Mouse (Mus musculus) neural tube, embryonic 11.5 days (tissue): Measurements from ENCODE around the gene Mapt. TPM values are rescaled to one million over a fixed set of nuclear protein-coding genes. Genes with fewer than 3 reads are reported as not detected.
"Not testable (repeated sequence)": the region's sequence is repeated elsewhere in the genome, so short reads cannot be mapped to it uniquely, and the experiment has no call there.

Experiments
- ATAC-seq: fragments of 200-750 bp; cut with Nextera tagmentation; 2 replicates; pipeline ENCODE4 v1.8.0; 2017; ENCODE audit warnings: moderate number of reproducible peaks, mild to moderate bottlenecking, moderate TSS enrichment, moderate library complexity; ENCODE audit not compliant: insufficient read depth, low FRiP score, low TSS enrichment
- DNase-seq: peaks from one replicate; pipeline ENCODE4 v3.0.0-alpha.2; 2015; ENCODE audit warnings: low spot score
- H3K27ac ChIP-seq: fragments of 300-500 bp; sonication (generic); 2 replicates; pipeline ENCODE4 v1.5.1; 2014; ENCODE audit warnings: low read depth, mild to moderate bottlenecking, low read length
- H3K27me3 ChIP-seq: fragments of 300-500 bp; sonication (generic); 2 replicates; pipeline ENCODE4 v1.6.1; 2014; ENCODE audit warnings: mild to moderate bottlenecking, low read length, mixed read lengths; ENCODE audit not compliant: control insufficient read depth, insufficient read depth
- H3K36me3 ChIP-seq: fragments of 300-500 bp; sonication (generic); 2 replicates; pipeline ENCODE4 v1.6.1; 2014; ENCODE audit warnings: mild to moderate bottlenecking, low read length, moderate library complexity, mixed read lengths; ENCODE audit not compliant: control insufficient read depth, insufficient read depth
- H3K4me1 ChIP-seq: fragments of 300-500 bp; sonication (generic); 2 replicates; pipeline ENCODE4 v1.6.1; 2014; ENCODE audit warnings: low read length, mixed read lengths; ENCODE audit not compliant: control insufficient read depth, insufficient read depth
- H3K4me2 ChIP-seq: fragments of 300-500 bp; sonication (generic); 2 replicates; pipeline ENCODE4 v1.6.1; 2014; ENCODE audit warnings: low read depth, mild to moderate bottlenecking, moderate library complexity
- H3K4me3 ChIP-seq: fragments of 300-500 bp; sonication (generic); 2 replicates; pipeline ENCODE4 v1.5.1; 2014; ENCODE audit warnings: low read depth, low read length
- H3K9ac ChIP-seq: fragments of 300-500 bp; sonication (generic); 2 replicates; pipeline ENCODE4 v1.6.1; 2014; ENCODE audit warnings: mild to moderate bottlenecking, low read length
- H3K9me3 ChIP-seq: fragments of 300-500 bp; sonication (generic); 2 replicates; pipeline ENCODE4 v1.6.1; 2016; ENCODE audit warnings: low read length; ENCODE audit not compliant: control insufficient read depth
- WGBS: fragments of 180-500 bp; shearing (Covaris S2); extraction: QIAGEN DNeasy Blood & Tissue Kit; methylation state at CpG from one replicate; pipeline ENCODE4 v1.1.7; 2014; 5-methylcytosine and 5-hydroxymethylcytosine counted together
- polyA plus RNA-seq: library from polyadenylated mRNA; unstranded; fragments of >200 nt; fragmentation: Nextera tagmentation; extraction: Ambion mirVana; gene quantifications from 2 replicates; pipeline ENCODE4 v1.2.1, GENCODE M21; 2014

Mapt gene
- polyA plus RNA-seq, 1 experiment from 2014 or later = 121 TPM

DNA sequence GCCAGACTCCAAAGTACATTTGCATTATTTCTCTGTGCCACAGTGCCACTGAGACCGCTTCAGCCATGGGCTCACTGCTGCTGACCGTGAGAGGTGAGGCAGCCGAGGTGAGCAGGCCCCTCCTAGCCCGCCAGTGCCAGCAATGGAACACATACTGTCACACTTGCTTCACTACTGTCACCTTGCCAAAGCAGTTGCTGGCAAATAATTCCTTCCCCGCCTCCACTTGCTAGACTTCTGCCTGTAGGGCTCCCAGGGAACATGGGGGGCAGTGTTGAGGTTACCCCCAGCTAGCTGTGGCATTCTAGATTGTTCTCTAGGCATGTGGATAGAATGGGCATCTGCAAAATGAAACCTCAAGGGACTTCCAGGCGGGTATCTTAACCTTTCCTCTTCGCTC, 6.0 kb downstream of the Mapt start:
- Histone ChIP-seq H3K4me2 (no peak overlapping the region), H3K27me3 (peaks cover 31% of the 10 kb centered on the region), H3K27ac (no peak overlapping the region), H3K4me3 (no peak overlapping the region), H3K36me3 (no peaks in the 10 kb centered on the region), H3K9ac (no peak overlapping the region), H3K4me1 (peaks cover 2% of the 10 kb centered on the region; the same call in 1 of the 2 replicates), H3K9me3 (no peaks in the 10 kb centered on the region)
- ATAC-seq = no peak
- WGBS = 73% methylated on average over 7 of the region's 7 CpGs
- no peak for DNase-seq

DNA sequence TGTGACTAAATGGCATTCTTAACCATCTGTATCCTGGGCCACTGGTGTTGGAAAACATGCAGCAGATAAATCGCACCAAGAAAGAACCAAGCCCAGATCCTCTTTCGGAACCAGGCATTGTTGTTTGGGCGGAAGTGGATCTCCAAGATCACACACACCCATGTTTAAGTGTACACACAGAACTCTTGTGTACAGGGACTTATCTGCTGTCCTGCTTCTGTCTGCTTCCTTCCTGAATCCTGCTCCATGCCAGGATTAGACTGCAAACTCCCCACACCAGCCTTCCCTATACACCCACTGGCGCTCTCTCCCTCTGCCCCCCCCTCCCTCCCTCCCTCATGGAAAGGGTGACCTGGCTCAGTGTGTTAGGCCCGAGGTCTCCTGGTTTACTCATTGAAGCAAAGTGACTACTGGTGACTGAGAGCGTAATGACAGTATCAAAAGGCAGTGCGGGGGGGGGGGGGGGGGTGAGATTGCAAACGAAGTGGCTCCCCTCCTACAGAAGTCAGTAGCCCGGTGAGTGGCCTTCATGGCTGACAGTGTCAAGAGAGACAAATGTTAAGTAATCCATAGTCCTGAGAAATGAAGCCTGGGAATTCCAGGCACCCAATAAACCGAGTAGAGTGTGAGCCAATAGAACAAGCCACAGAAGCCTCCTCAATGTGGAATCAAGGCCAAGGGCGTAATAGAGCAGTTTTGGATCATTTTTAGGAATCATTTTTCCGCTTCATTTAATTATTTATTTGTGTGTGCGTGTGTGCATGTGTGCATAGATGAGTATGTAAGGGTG, 7.0 kb downstream of the Mapt start:
- Histone ChIP-seq H3K4me2 (no peak overlapping the region), H3K36me3 (no peaks in the 10 kb centered on the region), H3K27me3 (peaks cover 21% of the 10 kb centered on the region), H3K4me1 (no peaks in the 10 kb centered on the region), H3K9me3 (no peaks in the 10 kb centered on the region), H3K27ac (no peak overlapping the region), H3K9ac (no peak overlapping the region), H3K4me3 (no peak overlapping the region)
- no peak for DNase-seq
- ATAC-seq = no peak
- 65% methylated on average over 12 of the region's 13 CpGs for WGBS

DNA sequence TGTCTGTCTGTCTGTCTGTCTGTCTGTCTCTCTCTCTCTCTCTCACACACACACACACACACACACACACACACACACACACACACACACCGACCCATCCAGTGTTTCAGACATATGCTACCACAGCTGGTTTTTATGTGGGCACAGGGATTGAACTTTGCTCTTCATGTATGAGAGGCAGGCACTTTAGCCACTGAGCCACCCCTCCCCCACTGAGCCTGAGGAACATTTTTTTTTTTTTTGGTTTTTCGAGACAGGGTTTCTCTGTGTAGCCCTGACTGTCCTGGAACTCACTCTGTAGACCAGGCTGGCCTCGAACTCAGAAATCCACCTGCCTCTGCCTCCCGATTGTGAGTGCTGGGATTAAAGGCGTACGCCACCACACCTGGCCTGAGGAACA, 14.3 kb downstream of the Mapt start:
- not testable (repeated sequence) for H3K4me1 ChIP-seq, DNase-seq, H3K4me2 ChIP-seq, ATAC-seq, H3K9ac ChIP-seq, H3K27ac ChIP-seq, H3K4me3 ChIP-seq, H3K9me3 ChIP-seq, H3K27me3 ChIP-seq, H3K36me3 ChIP-seq
- 84% methylated on average over 6 of the region's 6 CpGs for WGBS

- Histone ChIP-seq H3K27me3 (no peaks in the 10 kb centered on the region), H3K9me3 (no peaks in the 10 kb centered on the region), H3K9ac (no peak overlapping the region), H3K4me2 (no peak overlapping the region), H3K27ac (no peak overlapping the region), H3K4me3 (no peak overlapping the region), H3K36me3 (no peaks in the 10 kb centered on the region), H3K4me1 (no peaks in the 10 kb centered on the region)
- DNase-seq (no peak), ATAC-seq (no peak)
- 27% methylated on average over 6 of the region's 6 CpGs for WGBS
Measured at GRCm38 (mm10) chr11:104246171-104246694, 15.0 kb downstream of the Mapt start.

GRCm38 (mm10) chr11:104247141-104247717, 16.0 kb downstream of the Mapt start:
- no peak overlapping the region for H3K27ac ChIP-seq
- no peaks in the 10 kb centered on the region for H3K9me3 ChIP-seq
- no peak overlapping the region for H3K4me2 ChIP-seq
- no peaks in the 10 kb centered on the region for H3K4me1 ChIP-seq
- ATAC-seq (no peak), DNase-seq (peak; percentile 3)
- H3K36me3 ChIP-seq = no peaks in the 10 kb centered on the region
- no peaks in the 10 kb centered on the region for H3K27me3 ChIP-seq
- no peak overlapping the region for H3K9ac ChIP-seq
- 83% methylated on average over 6 of the region's 6 CpGs for WGBS
- H3K4me3 ChIP-seq = no peak overlapping the region

GRCm38 (mm10) chr11:104249420-104249819, 18.2 kb downstream of the Mapt start:
- ATAC-seq (no peak), DNase-seq (peak; percentile 2)
- no peaks in the 10 kb centered on the region for H3K9me3 ChIP-seq
- H3K4me2 ChIP-seq = no peak overlapping the region
- H3K27ac ChIP-seq = no peak overlapping the region
- no peaks in the 10 kb centered on the region for H3K4me1 ChIP-seq
- H3K4me3 ChIP-seq = no peak overlapping the region
- H3K9ac ChIP-seq = no peak overlapping the region
- no peaks in the 10 kb centered on the region for H3K27me3 ChIP-seq
- 79% methylated on average over 8 of the region's 8 CpGs for WGBS
- no peaks in the 10 kb centered on the region for H3K36me3 ChIP-seq

DNA sequence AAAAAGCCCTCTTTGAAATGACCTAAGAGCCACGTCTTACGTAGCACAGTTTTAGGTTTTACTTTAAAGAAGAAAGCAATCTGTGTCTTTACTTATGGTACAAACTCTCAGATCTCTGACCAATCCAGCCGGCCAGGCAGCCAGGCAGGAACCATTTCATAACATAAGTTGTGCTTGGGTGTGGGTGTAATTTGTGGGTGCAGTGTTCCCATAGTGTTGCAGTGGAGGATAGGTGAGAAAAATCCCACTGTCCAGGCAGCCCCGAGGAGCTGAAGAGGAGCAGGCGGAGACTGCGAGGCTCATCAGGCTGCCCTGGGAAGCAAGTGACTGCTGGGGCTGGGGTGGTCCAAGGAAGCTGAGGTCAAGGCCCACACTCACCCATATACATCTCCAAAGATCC, 19.9 kb downstream of the Mapt start:
- Histone ChIP-seq H3K36me3 (no peaks in the 10 kb centered on the region), H3K9me3 (no peaks in the 10 kb centered on the region), H3K27ac (no peak overlapping the region), H3K4me3 (no peak overlapping the region), H3K4me1 (no peaks in the 10 kb centered on the region), H3K4me2 (no peak overlapping the region), H3K27me3 (no peaks in the 10 kb centered on the region), H3K9ac (no peak overlapping the region)
- WGBS = 75% methylated on average over 6 of the region's 6 CpGs
- no peak for ATAC-seq
- peak; percentile 6 for DNase-seq

DNA sequence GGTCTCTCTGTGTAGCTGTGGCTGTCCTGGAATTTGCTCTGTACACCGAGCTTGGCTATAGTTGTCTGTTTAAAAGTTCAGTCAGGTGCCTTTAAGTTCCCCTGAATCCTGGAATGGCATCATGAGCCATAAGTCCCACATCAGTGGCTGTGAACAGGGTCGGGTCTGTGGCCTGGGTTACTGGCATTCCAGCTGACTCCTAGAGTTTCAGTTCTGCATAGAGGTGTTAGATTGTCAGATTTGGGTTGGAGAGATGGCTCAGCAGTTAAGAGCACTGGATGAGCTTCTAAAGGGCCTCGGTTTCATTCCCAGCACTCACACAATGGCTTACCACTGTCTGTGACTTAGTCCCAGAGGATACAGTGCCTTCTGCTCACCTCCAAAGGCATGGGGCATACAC, 20.9 kb downstream of the Mapt start:
- Histone ChIP-seq H3K27me3 (no peaks in the 10 kb centered on the region), H3K27ac (no peak overlapping the region), H3K9me3 (no peaks in the 10 kb centered on the region), H3K4me1 (no peaks in the 10 kb centered on the region), H3K9ac (no peak overlapping the region), H3K36me3 (no peaks in the 10 kb centered on the region), H3K4me2 (no peak overlapping the region), H3K4me3 (no peak overlapping the region)
- WGBS = 82% methylated on average over 3 of the region's 3 CpGs
- peak; percentile 5 for DNase-seq
- no peak for ATAC-seq
